Mouse (Mus musculus): Measurements from ENCODE around the gene Hoxa5. TPM values are rescaled to one million over a fixed set of nuclear protein-coding genes. Genes with fewer than 3 reads are reported as not detected.

Gene Hoxa5
- polyA plus RNA-seq, 1 experiment from 2014 or later: 14.8 TPM

GRCm38 (mm10) chr6:52236806-52237205 is 32.4 kb upstream of the Hoxa5 start:
- Histone ChIP-seq H3K4me1 (replicated peaks; ENCODE audit: control insufficient read depth, insufficient read depth, low read length) (no peaks in the 10 kb centered on the region), H3K9ac (ENCODE audit: low read depth, low read length) (no peak overlapping the region), H3K36me3 (ENCODE audit: control insufficient read depth, insufficient read depth) (no peaks in the 10 kb centered on the region), H3K9me3 (ENCODE audit: control insufficient read depth) (no peaks in the 10 kb centered on the region), H3K27me3 (replicated peaks; ENCODE audit: control insufficient read depth, insufficient read depth, low read length) (peaks cover 100% of the 10 kb centered on the region), H3K4me2 (replicated peaks; ENCODE audit: low read depth) (no peak overlapping the region), H3K4me3 (ENCODE audit: low read depth, low read length) (peak overlapping the region; percentile 11; the same call in 1 of the 2 replicates), H3K27ac (ENCODE audit: low read depth, low read length) (no peak overlapping the region)
- 10% methylated on average over 3 of the region's 3 CpGs for WGBS
- no peak for TF ChIP-seq CTCF (IDR thresholded peaks at IDR 0.05; ENCODE audit: low read depth)
- ATAC-seq: no peak

GRCm38 (mm10) chr6:52235866-52236265 is 31.5 kb upstream of the Hoxa5 start:
- no peak for TF ChIP-seq CTCF (IDR thresholded peaks at IDR 0.05; ENCODE audit: low read depth)
- Histone ChIP-seq H3K36me3 (ENCODE audit: control insufficient read depth, insufficient read depth) (no peaks in the 10 kb centered on the region), H3K4me2 (replicated peaks; ENCODE audit: low read depth) (no peak overlapping the region), H3K9ac (ENCODE audit: low read depth, low read length) (no peak overlapping the region), H3K9me3 (ENCODE audit: control insufficient read depth) (no peaks in the 10 kb centered on the region), H3K27me3 (replicated peaks; ENCODE audit: control insufficient read depth, insufficient read depth, low read length) (peaks cover 98% of the 10 kb centered on the region), H3K4me1 (replicated peaks; ENCODE audit: control insufficient read depth, insufficient read depth, low read length) (no peaks in the 10 kb centered on the region), H3K27ac (ENCODE audit: low read depth, low read length) (no peak overlapping the region), H3K4me3 (ENCODE audit: low read depth, low read length) (no peak overlapping the region)
- WGBS: 23% methylated on average over 6 of the region's 6 CpGs
- no peak for ATAC-seq

GRCm38 (mm10) chr6:52235267-52235666 is 30.9 kb upstream of the Hoxa5 start:
- Histone ChIP-seq H3K4me2 (replicated peaks; ENCODE audit: low read depth) (peak overlapping the region; percentile 37; the same call in 1 of the 2 replicates), H3K9ac (ENCODE audit: low read depth, low read length) (no peak overlapping the region), H3K36me3 (ENCODE audit: control insufficient read depth, insufficient read depth) (no peaks in the 10 kb centered on the region), H3K4me1 (replicated peaks; ENCODE audit: control insufficient read depth, insufficient read depth, low read length) (no peaks in the 10 kb centered on the region), H3K4me3 (ENCODE audit: low read depth, low read length) (no peak overlapping the region), H3K27ac (ENCODE audit: low read depth, low read length) (no peak overlapping the region), H3K9me3 (ENCODE audit: control insufficient read depth) (no peaks in the 10 kb centered on the region), H3K27me3 (replicated peaks; ENCODE audit: control insufficient read depth, insufficient read depth, low read length) (peaks cover 98% of the 10 kb centered on the region)
- ATAC-seq: no peak
- TF ChIP-seq CTCF (IDR thresholded peaks at IDR 0.05; ENCODE audit: low read depth): no peak
- WGBS: 39% methylated on average over 9 of the region's 9 CpGs

DNA sequence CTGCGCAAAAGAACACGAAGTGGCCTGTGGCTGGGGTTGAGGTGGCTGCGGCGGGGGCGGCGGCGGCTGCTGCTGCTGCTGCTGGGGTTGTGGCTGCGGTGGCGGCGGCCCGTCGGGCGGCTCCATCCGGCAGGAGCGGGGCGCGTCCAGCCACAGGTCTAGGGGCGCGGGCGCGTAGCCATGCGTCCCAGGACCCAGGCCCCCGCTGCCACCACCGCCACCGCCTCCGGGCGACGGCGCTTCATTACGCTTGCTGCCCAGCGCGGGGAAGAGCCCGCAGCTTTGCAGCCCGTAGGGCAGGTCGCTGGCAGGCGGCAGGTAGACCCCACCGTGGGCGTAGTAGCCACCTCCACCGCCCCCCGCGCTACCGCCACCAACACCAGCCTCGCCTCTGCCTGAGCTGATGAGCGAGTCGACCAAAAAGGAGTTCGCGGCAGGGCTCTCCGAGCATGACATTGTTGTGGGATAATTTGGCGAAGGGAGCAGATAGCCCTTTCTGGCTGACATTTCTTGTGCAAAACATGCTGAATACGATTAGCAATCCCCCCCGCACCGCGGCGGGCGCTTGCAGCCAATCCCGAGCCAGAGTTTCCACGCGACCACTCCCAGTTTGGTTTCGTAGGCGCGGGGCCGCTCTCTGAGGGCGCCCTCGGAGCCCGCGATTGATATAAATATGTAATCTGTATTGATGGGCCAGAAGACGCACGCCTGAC is 30.2 kb upstream of the Hoxa5 start:
- Histone ChIP-seq H3K36me3 (ENCODE audit: control insufficient read depth, insufficient read depth) (no peaks in the 10 kb centered on the region), H3K9ac (ENCODE audit: low read depth, low read length) (peak overlapping the region; percentile 8; the same call in 1 of the 2 replicates), H3K27ac (ENCODE audit: low read depth, low read length) (no peak overlapping the region), H3K4me3 (ENCODE audit: low read depth, low read length) (peak overlapping the region; percentile 32), H3K9me3 (ENCODE audit: control insufficient read depth) (no peaks in the 10 kb centered on the region), H3K4me2 (replicated peaks; ENCODE audit: low read depth) (peak overlapping the region; percentile 37), H3K4me1 (replicated peaks; ENCODE audit: control insufficient read depth, insufficient read depth, low read length) (no peaks in the 10 kb centered on the region), H3K27me3 (replicated peaks; ENCODE audit: control insufficient read depth, insufficient read depth, low read length) (peaks cover 98% of the 10 kb centered on the region)
- ATAC-seq: no peak
- WGBS: 3% methylated on average over 57 of the region's 68 CpGs
- TF ChIP-seq CTCF (IDR thresholded peaks at IDR 0.05; ENCODE audit: low read depth): no peak

- H3K9me3 ChIP-seq (ENCODE audit: control insufficient read depth): no peaks in the 10 kb centered on the region
- no peak overlapping the region for H3K27ac ChIP-seq (ENCODE audit: low read depth, low read length)
- H3K9ac ChIP-seq (ENCODE audit: low read depth, low read length): peak overlapping the region; percentile 8; the same call in 1 of the 2 replicates
- H3K36me3 ChIP-seq (ENCODE audit: control insufficient read depth, insufficient read depth): no peaks in the 10 kb centered on the region
- ATAC-seq: no peak
- H3K27me3 ChIP-seq (replicated peaks; ENCODE audit: control insufficient read depth, insufficient read depth, low read length): peaks cover 98% of the 10 kb centered on the region
- no peaks in the 10 kb centered on the region for H3K4me1 ChIP-seq (replicated peaks; ENCODE audit: control insufficient read depth, insufficient read depth, low read length)
- 1% methylated on average over 60 of the region's 70 CpGs for WGBS
- TF ChIP-seq CTCF (IDR thresholded peaks at IDR 0.05; ENCODE audit: low read depth): no peak
- peak overlapping the region; percentile 32 for H3K4me3 ChIP-seq (ENCODE audit: low read depth, low read length)
- H3K4me2 ChIP-seq (replicated peaks; ENCODE audit: low read depth): peak overlapping the region; percentile 37
These were observed 29.4 kb upstream of the Hoxa5 start for GRCm38 (mm10) chr6:52233546-52234427.

DNA sequence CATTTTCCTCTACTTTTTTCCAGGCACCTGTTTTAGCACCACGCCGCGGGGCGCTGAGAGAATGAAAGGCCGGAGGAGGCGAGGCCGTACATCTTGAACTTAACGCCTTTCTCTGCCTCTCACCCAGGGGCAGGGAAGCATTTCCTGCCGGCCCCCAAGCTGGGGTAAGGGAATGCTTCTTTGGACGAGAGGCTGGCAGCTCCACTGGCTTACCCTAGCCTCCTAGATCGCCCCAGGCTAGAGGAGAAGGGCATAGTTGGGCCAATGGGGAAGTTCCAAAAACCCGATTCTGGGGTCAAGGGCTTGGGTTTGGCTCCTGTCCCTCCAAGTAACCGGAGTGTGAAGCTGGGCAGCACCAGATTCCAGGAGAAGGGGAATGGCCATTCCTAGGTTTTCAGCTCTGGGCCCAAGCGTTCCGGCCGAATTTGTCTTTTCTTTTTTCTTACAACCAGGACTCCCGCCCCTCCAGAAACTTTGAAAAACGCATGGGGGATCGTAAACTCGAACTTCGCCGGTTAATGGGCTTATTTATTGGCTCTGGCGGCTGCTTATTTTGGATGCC is 28.7 kb upstream of the Hoxa5 start:
- H3K9me3 ChIP-seq (ENCODE audit: control insufficient read depth): no peaks in the 10 kb centered on the region
- peak overlapping the region; percentile 35; the same call in 1 of the 2 replicates for H3K4me2 ChIP-seq (replicated peaks; ENCODE audit: low read depth)
- peak overlapping the region; percentile 27 for H3K9ac ChIP-seq (ENCODE audit: low read depth, low read length)
- peak overlapping the region; percentile 32 for H3K4me3 ChIP-seq (ENCODE audit: low read depth, low read length)
- no peak overlapping the region for H3K27ac ChIP-seq (ENCODE audit: low read depth, low read length)
- no peak for TF ChIP-seq CTCF (IDR thresholded peaks at IDR 0.05; ENCODE audit: low read depth)
- H3K36me3 ChIP-seq (ENCODE audit: control insufficient read depth, insufficient read depth): no peaks in the 10 kb centered on the region
- H3K27me3 ChIP-seq (replicated peaks; ENCODE audit: control insufficient read depth, insufficient read depth, low read length): peaks cover 97% of the 10 kb centered on the region
- ATAC-seq: no peak
- WGBS: 3% methylated on average over 23 of the region's 23 CpGs
- H3K4me1 ChIP-seq (replicated peaks; ENCODE audit: control insufficient read depth, insufficient read depth, low read length): no peaks in the 10 kb centered on the region

Measured in intestine, postnatal 0 days (tissue).